Mouse (Mus musculus) erythroblast, embryonic 14.5 days (primary cell): ENCODE measurements around the gene Lix1l. TPM values are rescaled to one million over a fixed set of nuclear protein-coding genes. Genes with fewer than 3 reads are reported as not detected.
A peak's percentile ranks its signal among the peaks of the same experiment; 100 is the strongest.

ENCODE experiments used
- H3K27me3 ChIP-seq: 2 replicates; pipeline ENCODE4 v1.6.1; 2012; ENCODE audit warnings: inconsistent platforms; ENCODE audit not compliant: control insufficient read depth
- H3K36me3 ChIP-seq: 2 replicates; pipeline ENCODE4 v1.6.1; 2012; ENCODE audit warnings: mild to moderate bottlenecking, inconsistent platforms; ENCODE audit not compliant: control insufficient read depth
- H3K4me1 ChIP-seq: 2 replicates; pipeline ENCODE4 v1.6.1; 2012; ENCODE audit warnings: inconsistent platforms; ENCODE audit not compliant: control insufficient read depth
- H3K4me3 ChIP-seq: replicated peaks from 2 replicates; pipeline ENCODE3; 2012; ENCODE audit warnings: moderate library complexity, mild to moderate bottlenecking, inconsistent platforms
- H3K9me3 ChIP-seq: 2 replicates; pipeline ENCODE4 v1.6.1; 2012; ENCODE audit warnings: low read length, inconsistent platforms, mixed read lengths; ENCODE audit not compliant: control insufficient read depth
- GATA1 ChIP-seq: IDR thresholded peaks from 2 replicates; pipeline ENCODE4 v1.6.1; 2012; ENCODE audit warnings: low read length, inconsistent platforms, mixed read lengths
- TAL1 ChIP-seq: IDR thresholded peaks from 3 replicates; pipeline ENCODE4 v1.6.1; 2012; ENCODE audit warnings: low read length, inconsistent platforms, mixed read lengths
- polyA plus RNA-seq: library from polyadenylated mRNA; stranded (reverse); fragments of >175 nt; gene quantifications from 2 replicates; pipeline ENCODE4 v1.2.3, GENCODE M21; 2012

Lix1l gene
- polyA plus RNA-seq, 1 experiment = 0.01 TPM

DNA sequence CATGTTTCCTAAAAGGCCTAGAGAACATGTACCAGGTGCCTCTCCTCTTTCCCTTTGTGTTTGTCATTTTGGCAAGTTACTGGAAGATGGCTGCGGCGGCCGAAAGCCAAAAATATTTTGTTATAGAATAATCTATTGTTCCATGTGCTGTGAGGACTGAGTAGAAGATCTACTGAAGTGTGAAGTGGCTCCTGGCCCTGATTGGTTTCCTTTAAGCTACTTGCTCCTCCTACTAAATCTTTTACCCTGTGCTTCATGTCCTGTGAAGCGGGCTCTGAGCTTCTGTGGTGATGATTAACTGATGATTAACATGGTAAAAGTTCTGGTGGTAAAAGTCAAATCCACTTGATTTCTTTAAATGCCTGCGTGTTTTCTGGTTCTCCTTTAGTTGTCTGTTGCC, 66.0 kb downstream of the Lix1l start:
- H3K4me1 ChIP-seq = peaks cover 17% of the 10 kb centered on the region
- H3K36me3 ChIP-seq = no peaks in the 10 kb centered on the region
- no peaks in the 10 kb centered on the region for H3K9me3 ChIP-seq
- no peak overlapping the region for H3K4me3 ChIP-seq
- TF ChIP-seq TAL1 = no peak
- no peak for TF ChIP-seq GATA1
- peaks cover 27% of the 10 kb centered on the region for H3K27me3 ChIP-seq

DNA sequence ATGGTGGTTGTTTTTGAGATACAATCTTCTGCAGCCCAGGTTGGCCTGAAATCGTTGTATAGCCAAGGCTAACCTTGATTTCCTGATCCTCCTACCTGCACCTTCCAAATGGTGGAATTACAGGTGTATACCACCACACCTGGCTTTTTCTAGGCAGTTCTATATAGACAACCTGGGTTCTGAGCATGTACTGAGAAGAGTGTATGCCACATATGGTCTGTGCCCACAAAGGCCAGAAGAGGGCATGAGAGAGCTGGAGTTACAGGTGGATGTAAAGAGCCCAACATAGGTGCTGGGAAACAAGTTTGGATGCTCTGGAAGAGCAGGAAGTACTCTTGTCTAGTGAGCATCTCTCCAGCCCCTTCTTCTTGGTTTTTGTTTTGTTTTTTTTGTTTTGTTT, 66.4 kb downstream of the Lix1l start:
- TF ChIP-seq GATA1 = no peak
- no peak for TF ChIP-seq TAL1
- no peaks in the 10 kb centered on the region for H3K36me3 ChIP-seq

DNA sequence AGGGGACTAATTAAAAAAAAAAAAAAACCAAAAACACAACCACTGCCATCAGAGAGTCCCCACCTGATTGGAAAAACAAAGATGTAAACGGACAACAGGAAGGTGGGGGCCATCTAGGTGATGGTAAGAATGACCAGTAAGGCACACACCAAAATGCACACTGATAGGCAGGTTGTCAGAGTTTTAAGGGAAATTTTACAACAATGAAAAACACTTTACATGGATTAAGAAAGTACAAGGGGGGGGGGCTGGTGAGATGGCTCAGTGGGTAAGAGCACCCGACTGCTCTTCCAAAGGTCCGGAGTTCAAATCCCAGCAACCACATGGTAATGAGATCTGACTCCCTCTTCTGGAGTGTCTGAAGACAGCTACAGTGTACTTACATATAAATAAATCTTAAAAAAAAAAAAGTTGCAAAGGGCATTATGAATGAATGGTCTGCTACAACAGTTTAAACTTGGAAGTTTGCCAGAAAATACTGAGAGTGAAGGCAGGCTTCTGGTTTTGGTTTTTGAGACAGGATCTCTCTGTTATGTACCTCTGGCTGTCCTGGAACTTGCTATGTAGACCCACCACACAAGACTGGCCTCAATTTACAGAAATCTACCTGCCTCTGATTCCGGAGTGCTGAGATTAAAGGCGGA, 67.6 kb downstream of the Lix1l start:
- Histone ChIP-seq H3K27me3 (peaks cover 29% of the 10 kb centered on the region), H3K4me1 (peaks cover 14% of the 10 kb centered on the region), H3K4me3 (no peak overlapping the region), H3K36me3 (no peaks in the 10 kb centered on the region), H3K9me3 (no peaks in the 10 kb centered on the region)
- TF ChIP-seq GATA1 = no peak
- TF ChIP-seq TAL1 = no peak

More for the DNA sequence above, 66.4 kb downstream of the Lix1l start:
- Histone ChIP-seq H3K9me3 (no peaks in the 10 kb centered on the region), H3K4me3 (no peak overlapping the region), H3K4me1 (peaks cover 17% of the 10 kb centered on the region), H3K27me3 (peaks cover 31% of the 10 kb centered on the region)

DNA sequence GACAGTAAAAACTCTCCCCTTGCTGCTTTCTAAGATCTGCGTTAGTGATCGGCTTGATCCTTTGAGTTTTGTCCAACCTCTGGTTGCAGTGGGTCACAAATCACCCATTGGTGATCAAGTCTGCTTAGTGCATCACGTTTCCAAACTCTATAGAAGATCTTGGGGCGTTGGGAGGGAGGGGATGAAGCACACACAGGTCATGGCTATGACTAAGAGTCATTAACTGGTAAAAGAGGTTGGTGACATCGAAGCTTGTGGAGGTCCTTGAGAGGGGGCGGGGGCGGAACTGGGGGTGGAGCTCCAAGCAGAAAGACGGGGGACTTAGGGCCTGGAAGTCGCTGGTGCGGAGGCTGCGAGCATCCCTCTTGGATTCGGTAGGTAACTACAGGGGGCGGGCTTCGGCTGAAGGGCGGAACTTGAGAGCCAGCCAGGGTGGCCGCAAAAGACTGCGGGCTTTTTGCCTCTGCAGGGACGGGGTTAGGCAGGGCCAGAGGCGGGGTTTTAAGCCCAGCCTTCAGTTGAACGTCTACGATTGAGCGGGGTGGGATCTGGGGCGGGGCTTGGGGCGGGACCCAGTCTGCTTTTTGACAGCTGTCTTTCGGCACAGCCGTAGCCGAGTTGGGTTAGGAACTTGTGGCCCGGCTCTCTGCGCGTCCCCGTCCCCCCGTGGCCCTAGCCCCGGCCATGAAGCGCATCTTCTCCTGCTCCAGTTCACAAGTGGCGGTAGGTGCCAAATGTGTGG, 68.9 kb downstream of the Lix1l start, which contains the start of gene Ankrd35:
Gene Ankrd35 (plus strand): TSS at position 405 of the 742 bp plus-strand sequence.
- Histone ChIP-seq H3K4me3 (peak within 1 kb of the TSS; percentile 52), H3K9me3 (no peaks in the 10 kb centered on the region), H3K36me3 (no peaks in the 10 kb centered on the region), H3K4me1 (peaks cover 11% of the 10 kb centered on the region), H3K27me3 (peaks cover 29% of the 10 kb centered on the region)
- TF ChIP-seq GATA1 (no peak), TAL1 (no peak)

- Histone ChIP-seq H3K36me3 (no peaks in the 10 kb centered on the region), H3K27me3 (peaks cover 29% of the 10 kb centered on the region), H3K9me3 (no peaks in the 10 kb centered on the region), H3K4me3 (no peak overlapping the region), H3K4me1 (peaks cover 11% of the 10 kb centered on the region)
- TF ChIP-seq TAL1 (no peak), GATA1 (no peak)
These were observed 70.6 kb downstream of the Lix1l start for GRCm38 (mm10) chr3:96671519-96671918.

DNA sequence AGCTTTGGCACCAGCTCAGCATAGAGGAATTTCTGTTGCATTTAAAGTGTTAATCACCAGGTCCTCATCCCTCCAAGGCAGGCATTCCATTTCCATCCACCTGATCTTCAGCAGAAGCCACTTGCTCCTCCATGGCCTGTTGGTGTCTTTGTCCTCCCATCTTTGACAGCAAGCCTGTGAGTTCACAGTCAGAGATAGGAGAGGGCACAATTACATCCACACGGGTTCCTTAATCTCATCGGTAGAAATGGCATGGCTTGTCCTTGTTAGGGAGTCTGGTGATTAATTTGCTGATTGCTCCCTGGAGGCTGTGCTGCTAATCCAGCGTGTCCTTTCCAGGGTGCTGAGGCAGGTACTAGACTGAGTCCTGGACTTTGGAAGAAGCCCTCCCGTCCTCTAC, 72.6 kb downstream of the Lix1l start:
- H3K27me3 ChIP-seq = peaks cover 29% of the 10 kb centered on the region
- no peaks in the 10 kb centered on the region for H3K36me3 ChIP-seq
- TF ChIP-seq TAL1 = no peak
- TF ChIP-seq GATA1 = no peak
- H3K9me3 ChIP-seq = no peaks in the 10 kb centered on the region
- H3K4me3 ChIP-seq = no peak overlapping the region
- H3K4me1 ChIP-seq = peaks cover 12% of the 10 kb centered on the region

- no peaks in the 10 kb centered on the region for H3K36me3 ChIP-seq
- no peaks in the 10 kb centered on the region for H3K9me3 ChIP-seq
- TF ChIP-seq GATA1 (no peak), TAL1 (no peak)
- H3K4me3 ChIP-seq = no peak overlapping the region
- peaks cover 20% of the 10 kb centered on the region for H3K4me1 ChIP-seq
- peaks cover 27% of the 10 kb centered on the region for H3K27me3 ChIP-seq
These were observed 73.5 kb downstream of the Lix1l start for GRCm38 (mm10) chr3:96674442-96674841.

GRCm38 (mm10) chr3:96675171-96675570, 74.2 kb downstream of the Lix1l start:
- H3K27me3 ChIP-seq = peaks cover 20% of the 10 kb centered on the region
- peaks cover 16% of the 10 kb centered on the region for H3K4me1 ChIP-seq
- TF ChIP-seq GATA1 (no peak), TAL1 (no peak)
- H3K36me3 ChIP-seq = no peaks in the 10 kb centered on the region
- H3K4me3 ChIP-seq = no peak overlapping the region
- H3K9me3 ChIP-seq = no peaks in the 10 kb centered on the region

DNA sequence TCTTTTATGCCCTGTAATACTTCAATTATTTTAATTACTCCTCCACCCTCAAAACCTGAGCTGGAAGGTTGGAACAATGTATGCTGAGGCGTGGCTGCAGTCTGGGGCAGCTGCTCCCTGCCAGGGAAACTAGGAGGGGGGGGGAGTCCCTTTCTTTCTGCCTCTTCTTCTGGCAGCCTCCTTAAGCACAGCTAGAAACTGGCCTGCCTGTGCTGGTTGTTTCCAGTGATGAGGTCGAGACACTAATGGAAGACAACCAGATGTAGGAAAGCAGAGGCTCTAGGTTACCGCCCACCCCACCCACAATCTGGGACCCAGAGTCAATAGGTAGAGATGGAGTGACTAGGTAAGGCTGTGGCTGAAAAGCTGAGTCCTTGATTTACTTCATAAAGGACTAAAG, 74.7 kb downstream of the Lix1l start:
- no peak for TF ChIP-seq TAL1
- no peak for TF ChIP-seq GATA1
- H3K4me1 ChIP-seq = peaks cover 15% of the 10 kb centered on the region
- H3K27me3 ChIP-seq = peaks cover 14% of the 10 kb centered on the region
- no peak overlapping the region for H3K4me3 ChIP-seq
- H3K36me3 ChIP-seq = no peaks in the 10 kb centered on the region
- H3K9me3 ChIP-seq = no peaks in the 10 kb centered on the region

Other genes starting within 250 kb of the Lix1l start
- gene BC107364, start 148.8 kb upstream of the Lix1l start, polyA plus RNA-seq = not detected in 2 replicates
- not detected in 2 replicates for gene Hfe2, start 76.0 kb upstream of the Lix1l start, polyA plus RNA-seq
- 0.76 and 1.4 TPM in 2 replicates for gene Txnip, start 43.2 kb upstream of the Lix1l start, polyA plus RNA-seq
- not detected in 2 replicates for gene Gm16253, start 24.2 kb upstream of the Lix1l start, polyA plus RNA-seq
- gene Polr3gl, start 7.0 kb upstream of the Lix1l start, polyA plus RNA-seq = 1.1 TPM in 2 replicates
- gene Ankrd34a, start 4.5 kb upstream of the Lix1l start, polyA plus RNA-seq = not detected in 2 replicates
- gene Rbm8a, start 28.8 kb downstream of the Lix1l start, polyA plus RNA-seq = 14.3 and 18.4 TPM in 2 replicates
- gene Pex11b, start 34.2 kb downstream of the Lix1l start, polyA plus RNA-seq = 0.04 and 0.24 TPM in 2 replicates
- gene Gm42957, start 34.3 kb downstream of the Lix1l start, polyA plus RNA-seq = 0.01 TPM in 1 of 2 replicates, not detected in the other
- not detected in 2 replicates for gene Itga10, start 44.4 kb downstream of the Lix1l start, polyA plus RNA-seq
- gene Ankrd35, start 69.0 kb downstream of the Lix1l start, polyA plus RNA-seq = 0.02 TPM in 1 of 2 replicates, not detected in the other
- gene Pias3, start 95.2 kb downstream of the Lix1l start, polyA plus RNA-seq = 0.52 and 0.75 TPM in 2 replicates
- gene Nudt17, start 107.4 kb downstream of the Lix1l start, polyA plus RNA-seq = 0.05 and 0.06 TPM in 2 replicates
- 1.2 TPM in 2 replicates for gene Polr3c, start 126.5 kb downstream of the Lix1l start, polyA plus RNA-seq
- 0.76 and 0.98 TPM in 2 replicates for gene Rnf115, start 126.5 kb downstream of the Lix1l start, polyA plus RNA-seq
- gene Pdzk1, start 228.1 kb downstream of the Lix1l start, polyA plus RNA-seq = not detected in 2 replicates
- not detected in 2 replicates for gene Cd160, start 228.2 kb downstream of the Lix1l start, polyA plus RNA-seq